Mouse (Mus musculus) right cerebral cortex, adult 18-20 months (tissue): ENCODE results near the gene G530012D18Rik.
"Not testable (repeated sequence)": the region's sequence is repeated elsewhere in the genome, so short reads cannot be mapped to it uniquely, and the experiment has no call there.

Source experiments
- DNase-seq: peaks from one replicate; pipeline ENCODE4 v3.0.0; 2022; ENCODE audit warnings: mixed read lengths

G530012D18Rik gene

GRCm38 (mm10) chr1:85575376-85575775, at the start of gene G530012D18Rik:
G530012D18Rik (plus strand) TSS chr1:85575676.
- not testable (repeated sequence) for DNase-seq

DNA sequence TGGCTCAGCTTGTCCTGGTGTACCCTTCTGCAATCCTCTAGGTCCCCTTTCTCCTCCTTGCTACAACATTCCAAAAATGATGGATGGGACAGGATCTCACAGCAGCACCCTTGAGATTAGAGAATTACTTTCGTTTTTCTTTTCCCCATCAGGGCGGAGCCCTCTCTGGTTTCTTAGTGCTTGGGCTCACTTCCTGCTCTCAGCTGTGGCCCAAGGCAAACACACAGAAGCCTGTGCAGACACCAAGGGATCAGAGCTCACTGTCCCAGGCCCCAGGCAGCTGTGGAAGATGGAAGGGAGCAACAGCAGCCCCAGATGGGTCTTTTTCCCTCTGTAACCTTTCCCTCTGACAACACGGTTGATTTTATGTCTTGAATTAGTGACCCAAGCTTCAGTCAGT, 49.1 kb upstream of the G530012D18Rik start:
- DNase-seq, result not testable (repeated sequence)

GRCm38 (mm10) chr1:85528451-85529110, 46.9 kb upstream of the G530012D18Rik start:
- DNase-seq, result not testable (repeated sequence)

- not testable (repeated sequence) for DNase-seq
Observed at GRCm38 (mm10) chr1:85543818-85544217, 31.7 kb upstream of the G530012D18Rik start.

DNA sequence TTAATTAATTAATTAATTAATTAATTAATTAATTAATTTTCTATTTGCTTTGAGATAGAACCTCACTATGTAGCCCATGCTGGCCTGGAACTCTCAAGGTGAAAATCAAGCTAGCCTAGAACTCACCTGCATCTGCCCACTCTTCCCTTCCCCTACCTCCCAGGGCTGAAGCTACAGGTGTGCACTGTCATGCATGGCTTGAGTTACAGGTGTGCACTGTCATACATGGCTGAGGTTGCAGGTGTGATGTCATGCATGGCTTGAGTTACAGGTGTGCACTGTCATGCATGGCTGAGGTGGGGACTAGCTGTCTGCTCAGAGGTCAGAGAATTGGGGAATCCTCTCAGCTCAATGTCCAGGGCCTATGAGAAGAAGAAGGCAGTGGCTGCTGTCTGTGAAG, 29.0 kb upstream of the G530012D18Rik start:
- DNase-seq, result not testable (repeated sequence)

GRCm38 (mm10) chr1:85555261-85555660, 20.2 kb upstream of the G530012D18Rik start:
- peak; percentile 4 for DNase-seq

- not testable (repeated sequence) for DNase-seq
Observed at GRCm38 (mm10) chr1:85573554-85573953, 1.9 kb upstream of the G530012D18Rik start.

DNA sequence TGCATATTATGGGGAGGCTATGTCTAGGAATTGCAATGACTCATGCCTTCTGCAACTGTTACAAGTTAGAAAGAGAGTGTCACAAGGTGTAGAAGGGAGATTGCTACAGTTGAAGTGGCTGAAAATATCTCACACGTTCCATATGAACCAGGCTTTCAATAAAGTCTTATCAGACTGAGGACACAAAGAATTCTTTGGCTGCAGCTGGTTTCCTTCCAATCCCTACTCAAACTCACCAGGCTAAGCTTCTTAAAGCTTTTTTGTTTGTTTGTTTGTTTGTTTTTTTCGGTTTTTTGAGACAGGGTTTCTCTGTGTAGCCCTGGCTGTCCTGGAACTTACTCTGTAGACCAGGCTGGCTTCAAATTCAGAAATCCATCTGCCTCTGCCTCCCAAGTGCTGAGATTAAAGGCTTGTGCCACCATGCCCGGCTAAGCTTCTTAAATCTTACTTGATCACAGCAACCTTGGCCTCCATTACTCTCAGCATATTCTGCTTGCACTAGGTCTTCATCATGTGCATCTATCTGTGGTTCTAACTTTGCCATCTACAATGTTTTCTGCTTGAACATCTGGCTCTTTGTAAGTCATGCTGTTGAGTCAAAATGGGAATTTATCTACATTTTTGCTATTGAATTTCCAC, 3.0 kb downstream of the G530012D18Rik start:
- DNase-seq, result not testable (repeated sequence)

GRCm38 (mm10) chr1:85579199-85580147, 4.0 kb downstream of the G530012D18Rik start:
- not testable (repeated sequence) for DNase-seq

GRCm38 (mm10) chr1:85580148-85580534, 4.7 kb downstream of the G530012D18Rik start:
- not testable (repeated sequence) for DNase-seq

DNA sequence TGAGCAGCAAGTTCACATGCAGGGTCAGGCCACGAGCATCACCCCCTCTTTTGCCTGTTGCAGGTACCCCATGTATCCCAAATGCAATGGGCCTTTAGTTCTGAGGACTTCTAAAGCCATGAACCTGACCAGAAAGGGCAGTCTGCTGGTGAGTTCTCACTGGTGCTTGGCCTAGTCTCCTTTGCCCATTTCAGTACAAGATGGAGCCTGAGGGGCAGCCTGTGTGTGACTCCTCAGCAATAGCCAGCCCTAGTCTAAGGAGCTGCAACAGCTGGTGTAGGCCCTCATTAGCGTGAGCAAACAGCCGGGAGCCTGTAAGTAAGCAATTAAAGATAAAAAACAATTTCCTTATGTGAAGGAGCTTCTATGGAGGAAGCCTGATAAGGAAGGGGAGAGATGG, 5.1 kb downstream of the G530012D18Rik start:
- DNase-seq, result not testable (repeated sequence)

- not testable (repeated sequence) for DNase-seq
Observed at GRCm38 (mm10) chr1:85581518-85581917, 6.0 kb downstream of the G530012D18Rik start.

- not testable (repeated sequence) for DNase-seq
Observed at GRCm38 (mm10) chr1:85588697-85589096, 13.2 kb downstream of the G530012D18Rik start.

- DNase-seq, result not testable (repeated sequence)
Observed at GRCm38 (mm10) chr1:85592526-85592925, 17.1 kb downstream of the G530012D18Rik start.

DNA sequence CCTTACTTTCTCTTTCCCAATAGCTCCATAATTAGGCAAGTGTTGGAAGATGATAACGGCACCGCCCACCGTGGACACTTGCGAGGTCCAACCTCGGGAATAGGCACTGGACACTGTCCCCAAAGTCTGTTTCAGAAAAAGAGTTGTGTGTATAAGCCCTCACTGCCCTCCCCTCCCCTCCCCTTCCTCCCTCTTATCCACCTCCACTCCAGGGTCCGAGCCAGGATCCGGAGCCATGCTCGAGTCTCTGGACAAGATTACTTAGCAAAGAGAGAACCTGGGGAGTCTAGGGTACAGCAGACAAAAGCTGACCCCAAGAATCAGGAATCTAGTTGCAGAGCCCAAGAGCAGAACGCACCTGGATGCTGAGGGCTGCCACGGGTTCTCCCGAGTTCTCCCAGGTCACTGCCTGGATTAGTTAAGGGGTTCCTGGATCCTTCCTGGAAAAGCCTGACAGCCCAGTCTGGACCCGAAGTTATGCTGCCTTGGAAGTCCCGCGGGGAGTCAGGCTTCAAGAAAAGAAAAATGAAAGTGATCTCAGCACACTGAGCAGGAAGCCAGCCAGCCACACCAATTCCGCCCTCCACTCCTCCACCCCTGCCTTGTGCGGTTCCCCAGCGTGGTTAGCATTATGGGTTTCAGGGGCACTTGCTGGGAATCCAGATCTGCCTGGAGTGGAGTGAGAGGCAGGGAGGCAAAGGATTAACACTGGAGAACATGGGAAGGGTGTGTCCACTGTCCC, 23.0 kb downstream of the G530012D18Rik start, which contains the start of gene Sp110:
Gene Sp110, minus strand, starts transcription at position 547 of the 742 bp plus-strand sequence.
- not testable (repeated sequence) for DNase-seq

DNA sequence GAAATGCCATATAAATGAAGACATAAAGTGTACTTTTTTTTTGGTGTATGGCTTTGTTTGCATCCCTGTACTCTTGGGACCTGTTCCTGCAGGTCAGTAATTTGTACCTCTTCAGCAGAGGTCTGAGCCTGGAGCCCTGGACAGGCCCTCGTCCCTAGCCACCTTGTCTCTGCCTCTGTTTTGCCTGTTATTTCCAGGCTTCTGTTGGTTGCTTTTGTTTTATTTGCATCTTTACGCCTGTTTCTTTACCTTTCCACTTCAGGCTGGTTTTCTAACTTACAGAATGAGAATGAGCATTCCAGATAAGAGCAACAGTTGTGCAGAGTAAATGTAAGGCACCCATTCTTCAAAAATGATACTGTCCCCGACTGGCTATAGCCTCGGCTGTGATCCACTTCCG, 24.6 kb downstream of the G530012D18Rik start, which contains the start of gene Sp140:
Gene Sp140, plus strand, starts transcription at position 301 of the 400 bp plus-strand sequence.
- not testable (repeated sequence) for DNase-seq

- not testable (repeated sequence) for DNase-seq
Observed at GRCm38 (mm10) chr1:85600794-85601193, 25.3 kb downstream of the G530012D18Rik start.

DNA sequence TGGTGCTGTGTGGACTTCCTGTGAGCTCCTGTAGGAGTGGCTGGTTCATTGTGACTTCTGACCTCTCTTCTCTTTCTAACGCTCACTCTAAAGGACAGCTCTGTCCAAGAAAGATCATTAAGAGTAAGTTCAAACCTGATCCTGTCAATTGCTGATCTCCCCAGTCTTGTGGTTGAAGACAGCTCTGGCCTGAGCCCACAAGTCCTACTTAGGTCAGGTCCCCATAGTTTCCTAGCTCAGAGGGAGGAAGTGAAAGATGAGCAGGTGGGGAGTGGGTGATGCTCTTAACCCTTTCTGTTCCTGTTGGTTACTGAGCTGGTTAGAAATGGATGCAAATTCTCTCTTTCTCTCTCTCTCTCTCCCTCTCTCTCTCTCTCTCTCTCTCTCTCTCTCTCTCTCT, 28.9 kb downstream of the G530012D18Rik start:
- not testable (repeated sequence) for DNase-seq

- not testable (repeated sequence) for DNase-seq
Observed at GRCm38 (mm10) chr1:85608361-85608760, 32.9 kb downstream of the G530012D18Rik start.

DNA sequence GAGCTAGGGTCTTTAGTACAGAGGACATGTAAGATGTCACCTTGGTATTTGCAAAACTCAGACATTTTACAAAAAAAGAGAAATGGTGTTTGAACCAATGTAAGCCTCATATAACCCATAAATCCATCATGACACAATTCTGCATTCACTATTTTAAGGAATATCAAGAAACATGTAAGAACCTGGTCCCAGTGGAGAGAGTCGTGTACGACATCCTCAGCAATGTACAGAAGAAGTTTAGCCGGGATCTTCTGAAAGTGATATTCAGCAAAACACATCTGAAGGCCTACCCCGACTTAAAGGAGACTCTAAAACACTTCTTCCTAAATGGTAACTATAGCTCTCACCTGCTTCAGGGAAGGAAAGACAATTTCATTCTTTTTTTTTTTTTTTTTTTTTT, 35.1 kb downstream of the G530012D18Rik start:
- DNase-seq, result not testable (repeated sequence)

GRCm38 (mm10) chr1:85615096-85615495, 39.6 kb downstream of the G530012D18Rik start:
- not testable (repeated sequence) for DNase-seq

DNA sequence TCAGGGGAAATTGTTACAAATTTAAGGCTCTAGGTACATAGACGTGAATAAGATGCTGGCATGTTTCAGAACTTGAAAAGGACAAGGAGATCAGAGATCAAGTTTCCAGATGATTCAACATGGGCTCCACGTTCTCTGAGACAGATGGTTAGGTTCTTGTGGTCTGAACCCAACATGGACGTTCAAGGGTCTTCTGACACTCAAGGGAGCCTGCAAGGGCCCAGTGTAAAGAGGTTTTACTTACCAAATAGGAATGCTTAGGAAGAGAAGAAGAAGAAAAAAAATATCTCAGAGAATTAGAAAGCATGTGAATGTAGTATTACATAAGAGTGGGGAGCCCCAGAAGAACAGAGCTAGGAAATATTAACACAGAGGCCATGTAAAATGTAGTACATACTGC, 40.3 kb downstream of the G530012D18Rik start:
- not testable (repeated sequence) for DNase-seq
